Mouse (Mus musculus): ENCODE results near the gene Palm. TPM values are rescaled to one million over a fixed set of nuclear protein-coding genes. Genes with fewer than 3 reads are reported as not detected.

Palm gene
- total RNA-seq, 2 experiments from 2014 or later, result 69.6 to 80.2 TPM

DNA sequence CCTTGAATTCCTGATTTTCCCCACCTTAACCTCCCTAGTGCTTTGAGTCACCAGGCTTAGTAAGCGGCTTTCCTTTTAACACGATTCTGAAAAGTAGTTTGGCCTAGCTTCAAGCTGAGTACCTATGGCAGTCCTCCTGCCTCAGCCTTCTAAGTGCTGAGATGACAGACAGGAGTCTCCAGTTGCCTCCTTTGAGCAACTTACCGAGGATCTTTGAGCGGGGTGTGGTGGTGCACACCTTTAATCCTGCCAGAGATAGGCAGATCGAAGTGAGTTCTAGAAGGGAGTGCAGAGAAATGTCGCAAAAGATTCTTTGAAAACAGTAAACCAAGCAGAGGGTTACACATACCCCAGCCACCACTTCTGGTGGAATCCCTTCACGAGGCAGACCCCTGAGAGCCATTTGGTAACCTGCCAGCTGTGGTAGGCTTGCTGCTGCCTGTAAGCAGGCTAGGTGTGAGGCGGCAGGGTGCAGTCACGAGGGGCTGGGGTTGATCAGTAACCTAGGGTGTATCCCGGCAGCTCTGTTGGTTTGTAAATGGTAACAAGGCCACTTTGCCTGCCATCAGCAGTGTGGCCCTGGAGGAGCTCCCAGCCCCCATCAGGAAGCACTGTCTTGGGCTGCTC, 62.3 kb downstream of the Palm start:
- peak; percentile 61 for DNase-seq

DNA sequence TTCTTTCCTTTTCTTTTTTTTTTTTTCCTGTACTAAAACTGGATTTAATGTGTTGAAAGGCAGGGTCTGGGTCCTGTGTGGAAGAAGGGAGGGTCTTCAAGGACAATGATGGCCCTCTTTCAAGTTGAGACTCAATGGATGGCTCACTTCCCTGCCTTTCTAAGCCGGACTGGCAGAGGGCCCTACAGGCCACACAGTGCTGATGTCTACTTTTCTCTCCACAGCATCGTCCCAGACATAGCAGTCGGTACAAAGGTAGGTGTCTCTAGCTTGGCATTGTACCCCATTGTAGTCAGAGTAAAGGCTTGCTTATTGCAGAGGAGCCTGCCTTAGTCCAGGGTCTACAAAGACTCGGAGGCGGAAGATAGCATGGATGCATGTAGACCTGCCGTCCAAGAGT, 62.9 kb downstream of the Palm start:
- no peak for DNase-seq

DNA sequence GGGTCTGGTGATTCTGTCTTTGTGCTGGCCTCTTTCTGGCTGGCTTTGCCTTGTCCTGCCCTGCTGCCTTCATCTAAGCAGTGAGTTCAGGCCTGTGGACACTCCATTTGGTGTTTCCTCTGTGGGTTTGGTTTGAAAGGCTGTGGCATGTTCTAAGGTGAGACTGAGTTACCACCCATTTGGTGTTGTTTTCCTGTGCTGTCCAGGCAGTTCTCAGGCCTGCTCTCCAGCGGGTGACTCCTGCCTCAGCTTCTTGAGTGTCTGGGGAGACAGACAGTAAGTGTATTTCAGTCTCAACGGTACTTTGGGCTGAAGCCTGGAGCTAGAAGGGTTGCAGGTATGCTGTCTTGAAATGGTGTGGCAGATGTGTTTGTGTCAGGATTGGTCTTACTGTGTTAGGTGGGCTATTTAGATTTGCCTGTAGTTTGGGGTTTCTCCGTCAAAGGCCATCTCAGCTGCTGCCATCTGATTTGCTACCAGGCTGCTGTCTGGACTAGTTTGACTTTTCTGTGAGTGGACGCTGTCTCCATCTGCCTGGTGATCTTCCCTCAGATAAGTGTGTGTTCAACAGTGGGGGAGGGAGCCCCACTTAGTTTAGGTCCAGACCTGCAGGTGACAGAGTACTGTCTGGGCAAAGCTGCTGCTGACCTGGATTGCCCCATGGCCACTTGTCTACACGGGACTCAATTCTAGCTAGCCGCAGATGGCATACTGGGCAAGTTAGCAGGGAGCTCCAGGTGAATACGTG, 63.5 kb downstream of the Palm start:
- DNase-seq, result no peak

DNA sequence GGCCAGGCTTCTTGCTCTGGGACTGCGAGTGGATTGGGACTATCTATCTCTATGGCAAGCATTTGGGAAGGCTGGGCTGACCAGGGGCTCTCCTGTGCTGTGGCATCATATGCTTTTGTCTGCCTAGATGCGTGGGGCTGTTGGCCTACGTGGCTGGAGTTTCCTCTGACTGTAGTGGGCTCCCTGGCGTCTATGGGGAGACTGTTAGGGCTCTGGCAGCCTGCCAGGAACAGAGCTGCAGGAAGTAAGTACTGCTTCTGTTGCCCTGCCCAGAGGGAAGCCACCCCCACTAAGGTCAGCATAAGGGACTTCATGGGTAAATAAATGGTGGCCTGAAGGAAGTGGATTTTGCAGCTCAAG, 64.1 kb downstream of the Palm start:
- DNase-seq, result peak; percentile 78

DNA sequence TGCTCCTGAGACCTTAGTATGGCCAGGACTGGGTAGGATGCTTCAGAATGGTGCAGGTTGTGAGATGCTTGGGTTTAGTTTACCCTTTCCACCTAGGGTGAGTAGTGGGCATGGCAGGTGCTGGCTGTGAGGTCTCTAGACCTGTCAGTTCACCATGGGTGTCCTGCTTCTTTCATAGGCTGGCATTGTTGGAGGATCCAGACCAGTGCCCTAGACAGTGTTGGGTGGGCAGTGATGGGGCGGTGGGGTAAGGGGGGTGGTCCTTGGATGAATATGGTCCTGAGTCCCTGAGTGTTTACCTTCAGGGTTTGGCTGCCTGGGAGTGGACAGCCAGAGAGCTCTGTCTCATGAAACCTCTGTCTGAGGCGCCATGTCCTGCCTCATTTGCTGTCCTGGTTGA, 64.5 kb downstream of the Palm start:
- no peak for DNase-seq

DNA sequence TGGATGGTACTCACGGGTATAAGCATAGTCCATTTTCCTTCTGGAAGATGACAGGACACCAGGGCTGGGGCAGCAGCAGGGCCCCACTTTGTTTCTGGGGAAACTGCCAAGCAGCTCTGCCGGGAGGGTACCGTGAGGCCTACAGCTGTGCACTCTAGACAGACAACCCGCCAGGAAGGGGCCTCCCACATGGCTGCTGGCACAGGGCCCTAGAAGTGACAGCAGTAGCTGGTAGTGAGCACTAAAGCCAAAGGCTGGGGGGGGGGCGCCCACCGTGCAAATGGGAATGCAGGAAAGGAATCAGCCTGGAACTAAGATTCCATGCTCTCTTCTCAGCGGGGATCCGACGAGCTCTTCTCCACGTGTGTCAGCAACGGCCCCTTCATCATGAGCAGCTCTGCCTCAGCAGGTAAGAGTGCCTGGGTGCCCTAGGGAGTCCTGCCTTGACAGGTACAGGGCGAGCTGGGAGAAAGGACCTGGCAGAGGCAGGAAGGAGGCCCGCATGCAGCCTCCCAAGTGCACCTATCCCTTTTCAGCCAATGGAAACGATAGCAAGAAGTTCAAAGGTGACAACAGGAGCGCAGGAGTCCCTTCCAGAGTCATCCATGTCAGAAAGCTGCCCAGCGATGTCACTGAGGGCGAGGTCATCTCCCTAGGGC, 65.2 kb downstream of the Palm start:
- DNase-seq, result peak; percentile 78

DNA sequence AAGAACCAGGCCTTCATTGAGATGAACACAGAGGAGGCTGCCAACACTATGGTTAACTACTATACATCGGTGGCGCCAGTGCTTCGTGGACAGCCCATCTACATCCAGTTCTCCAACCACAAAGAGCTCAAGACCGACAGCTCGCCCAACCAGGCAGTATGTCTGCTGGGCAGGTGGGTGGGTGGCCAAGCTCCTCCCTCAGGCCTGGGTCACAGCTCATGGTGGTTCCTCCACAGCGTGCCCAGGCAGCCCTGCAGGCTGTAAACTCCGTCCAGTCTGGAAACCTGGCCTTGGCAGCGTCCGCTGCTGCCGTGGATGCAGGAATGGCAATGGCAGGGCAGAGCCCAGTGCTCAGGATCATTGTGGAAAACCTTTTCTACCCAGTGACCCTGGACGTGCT, 65.7 kb downstream of the Palm start:
- no peak for DNase-seq

DNA sequence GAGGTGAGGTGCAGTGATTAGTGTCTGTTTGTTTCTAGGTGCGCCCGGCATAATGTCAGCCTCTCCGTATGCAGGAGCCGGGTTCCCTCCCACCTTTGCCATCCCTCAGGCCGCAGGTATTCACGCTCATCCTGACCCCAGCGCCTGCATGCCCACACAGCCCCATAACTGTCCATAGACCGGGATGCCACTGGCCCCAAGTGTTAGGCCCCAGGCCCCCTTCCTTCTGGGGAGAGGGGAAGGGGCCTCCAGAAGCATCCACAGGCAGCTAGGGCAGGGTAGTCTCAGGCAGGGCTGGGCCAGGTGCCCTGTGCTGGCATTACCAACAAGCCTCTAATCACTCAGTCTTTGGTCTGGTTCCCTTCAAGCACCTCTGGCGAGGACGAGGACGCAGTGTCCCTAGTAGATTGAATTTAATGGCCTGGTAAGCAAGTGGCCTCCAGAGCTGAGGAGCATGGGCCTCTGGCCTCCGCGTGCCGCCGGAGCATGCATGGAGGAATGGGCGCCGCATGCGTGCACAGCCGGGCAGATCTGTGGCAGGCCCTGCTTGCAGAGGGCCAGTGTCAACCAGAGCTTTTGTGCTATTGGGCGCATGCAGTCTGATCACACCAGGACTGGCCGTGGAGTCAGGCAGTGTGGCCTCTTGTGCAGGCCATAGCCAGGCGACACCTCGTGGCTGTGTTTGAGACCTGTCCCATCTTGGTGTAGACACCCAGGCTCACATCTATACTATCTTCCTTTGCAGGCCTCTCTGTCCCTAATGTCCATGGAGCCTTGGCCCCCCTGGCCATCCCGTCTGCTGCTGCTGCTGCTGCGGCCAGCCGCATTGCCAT, 66.9 kb downstream of the Palm start:
- no peak for DNase-seq

DNA sequence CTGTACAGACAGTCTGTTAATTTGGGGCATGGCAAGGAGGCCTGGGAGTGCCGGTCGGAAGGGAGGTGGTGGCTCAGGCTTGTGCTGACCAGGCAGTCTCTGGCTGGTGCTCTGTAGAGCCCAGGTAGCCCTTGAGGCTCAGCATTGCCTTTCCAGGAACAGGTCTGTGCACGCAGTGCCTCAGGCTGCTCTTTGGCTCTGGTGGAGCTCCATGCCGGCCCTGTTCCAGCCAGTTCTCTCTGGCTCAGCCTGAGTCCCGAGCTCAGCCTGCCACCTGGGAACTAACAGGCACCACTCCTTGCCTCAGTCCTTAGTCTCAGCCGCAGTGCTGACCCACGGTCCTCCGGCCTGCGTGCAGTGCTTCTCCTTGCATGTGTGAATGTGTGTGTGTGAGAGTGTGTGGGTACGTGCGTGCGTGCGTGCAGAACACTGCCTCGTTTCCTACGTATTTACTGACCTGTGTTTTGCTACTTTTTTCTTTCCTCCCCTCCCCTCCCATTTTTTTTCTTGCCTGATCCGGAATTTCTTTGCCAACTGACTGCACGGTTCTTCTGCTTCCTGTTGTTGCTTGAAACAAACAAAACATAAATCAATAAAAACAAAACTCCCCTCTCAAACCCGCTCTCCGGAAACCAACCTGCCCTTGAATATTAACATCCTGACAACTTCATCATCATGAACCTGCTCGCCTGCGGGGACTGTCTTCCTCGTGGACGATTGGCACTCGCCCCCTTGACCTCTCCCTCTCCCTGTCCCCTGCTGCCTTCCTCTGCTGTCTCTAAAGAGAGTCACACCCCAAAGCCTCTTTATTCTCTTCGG, 68.1 kb downstream of the Palm start:
- DNase-seq, result peak; percentile 45

DNA sequence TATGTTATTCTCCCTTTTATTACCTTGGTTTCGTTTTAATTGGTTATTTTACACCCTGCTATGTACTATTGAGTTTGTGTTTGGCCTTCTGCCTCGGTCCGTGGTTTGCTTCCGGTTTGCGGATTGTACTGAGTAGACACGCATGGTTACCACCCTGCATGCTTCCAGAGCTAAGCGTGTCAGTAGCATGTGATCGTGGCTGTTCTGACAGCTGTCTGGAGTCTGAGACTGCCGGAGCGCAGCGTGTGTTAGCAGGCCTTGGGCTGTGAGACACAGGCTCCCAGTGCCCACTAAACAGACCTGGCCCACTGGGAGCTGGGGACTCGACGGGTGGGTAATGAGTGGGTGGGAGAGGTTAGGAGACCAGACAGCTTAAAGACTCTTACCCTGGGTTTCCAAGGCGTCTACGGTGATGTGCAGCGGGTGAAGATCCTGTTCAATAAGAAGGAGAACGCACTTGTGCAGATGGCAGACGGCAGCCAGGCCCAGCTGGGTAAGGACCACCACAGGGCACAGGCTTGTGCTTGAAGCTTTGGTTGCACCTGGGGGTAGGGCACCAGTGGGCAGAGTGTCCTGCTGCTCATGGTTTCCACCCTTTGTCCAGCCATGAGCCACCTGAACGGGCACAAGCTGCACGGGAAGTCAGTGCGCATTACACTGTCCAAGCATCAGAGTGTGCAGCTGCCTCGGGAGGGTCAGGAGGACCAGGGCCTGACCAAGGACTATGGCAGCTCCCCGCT, 68.8 kb downstream of the Palm start:
- no peak for DNase-seq

DNA sequence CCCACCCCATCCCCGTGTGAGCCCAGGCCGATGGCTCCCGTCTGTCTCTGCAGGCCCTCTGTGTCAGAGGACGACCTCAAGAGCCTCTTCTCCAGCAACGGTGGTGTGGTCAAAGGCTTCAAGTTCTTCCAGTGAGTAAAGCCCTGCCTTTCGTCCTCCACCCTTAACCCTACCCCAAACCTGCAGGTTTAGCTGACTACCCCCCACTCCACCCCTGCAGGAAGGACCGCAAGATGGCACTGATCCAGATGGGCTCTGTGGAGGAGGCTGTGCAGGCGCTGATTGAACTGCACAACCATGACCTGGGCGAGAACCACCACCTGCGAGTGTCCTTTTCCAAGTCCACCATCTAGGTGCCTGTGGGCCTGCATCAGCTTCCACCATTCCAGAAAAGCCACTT, 69.6 kb downstream of the Palm start:
- DNase-seq, result no peak

DNA sequence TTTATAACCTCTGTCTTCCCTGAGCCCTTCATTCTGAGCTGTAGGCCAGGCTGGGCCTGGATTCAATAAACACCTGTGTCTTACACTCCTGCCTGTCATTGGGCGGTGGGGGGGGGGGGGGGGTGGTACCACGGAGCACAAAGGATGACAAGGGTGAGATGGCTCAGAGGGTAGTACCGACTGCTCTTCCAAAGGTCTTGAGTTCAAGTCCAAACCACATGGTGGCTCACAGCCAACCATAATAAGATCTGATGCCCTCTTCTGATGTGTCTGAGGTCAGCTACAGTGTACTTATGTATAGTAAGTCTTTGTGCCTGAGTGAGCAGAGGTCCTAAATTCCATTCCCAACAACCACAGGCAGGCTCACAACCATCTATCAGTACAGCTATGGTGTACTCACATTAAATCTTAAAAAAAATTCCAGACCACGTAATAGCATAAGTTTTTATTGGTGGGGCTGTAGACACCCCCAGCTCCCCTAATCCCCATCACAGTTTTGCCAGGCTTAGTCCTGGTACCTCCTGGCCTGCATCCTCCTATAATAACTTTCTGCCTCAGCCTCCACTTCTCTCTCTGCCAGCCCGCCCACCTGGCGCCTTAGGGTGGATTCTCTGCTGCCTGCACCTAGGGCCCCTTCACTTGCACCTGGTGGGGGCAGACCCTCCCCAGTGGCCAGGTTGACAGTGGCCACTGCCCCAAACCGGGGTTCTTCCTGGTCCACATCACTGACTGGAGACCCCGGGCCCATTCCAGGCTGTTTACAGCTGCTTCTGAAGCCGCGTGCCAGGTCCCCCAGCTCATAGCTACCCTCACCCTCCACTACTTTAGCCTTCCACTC, 71.2 kb downstream of the Palm start:
- DNase-seq, result no peak

DNA sequence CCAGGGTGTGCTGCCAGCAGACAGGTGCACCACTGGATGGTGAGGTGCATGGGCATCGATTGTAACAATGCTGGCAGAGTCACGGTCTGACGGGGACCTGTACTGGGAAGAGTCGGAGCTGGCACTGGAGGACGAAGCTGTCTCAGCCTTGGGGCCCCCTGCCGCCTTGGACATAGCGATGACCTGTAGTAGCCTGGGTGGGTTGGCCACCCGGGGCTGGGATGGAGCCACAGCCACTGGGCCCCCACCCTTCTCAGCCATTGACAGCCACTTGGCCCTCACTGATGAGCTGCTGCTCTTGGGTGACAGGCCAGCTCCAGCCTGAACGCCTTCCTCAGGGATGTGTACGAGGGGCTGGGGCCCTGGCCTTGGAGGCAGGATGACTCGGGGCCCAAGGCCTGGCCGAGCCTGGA, 71.8 kb downstream of the Palm start:
- DNase-seq, result no peak

DNA sequence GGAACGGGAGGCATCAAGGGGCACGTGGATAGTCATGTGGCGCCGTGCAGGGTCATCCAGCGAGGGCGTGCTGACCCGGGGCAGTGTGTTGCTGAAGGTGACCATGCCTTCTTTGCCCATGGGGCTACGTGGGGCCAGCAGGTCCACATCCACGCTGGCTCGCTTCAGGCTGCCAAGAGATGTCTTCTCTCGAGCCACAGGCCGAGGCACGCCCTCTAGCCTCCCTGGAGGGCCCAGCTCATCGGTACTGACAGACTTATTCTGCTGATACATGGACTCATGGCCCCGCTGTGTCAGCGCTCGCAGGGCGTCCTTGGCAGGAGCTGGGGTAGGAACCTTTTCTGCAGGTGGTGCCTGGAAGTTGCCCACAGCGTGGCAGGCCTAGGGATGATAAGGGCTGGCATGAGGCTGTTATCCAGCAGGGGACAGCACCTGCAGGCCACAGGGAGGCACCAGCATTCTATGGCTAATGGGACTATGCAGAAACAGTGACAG, 72.5 kb downstream of the Palm start:
- DNase-seq, result peak; percentile 51

DNA sequence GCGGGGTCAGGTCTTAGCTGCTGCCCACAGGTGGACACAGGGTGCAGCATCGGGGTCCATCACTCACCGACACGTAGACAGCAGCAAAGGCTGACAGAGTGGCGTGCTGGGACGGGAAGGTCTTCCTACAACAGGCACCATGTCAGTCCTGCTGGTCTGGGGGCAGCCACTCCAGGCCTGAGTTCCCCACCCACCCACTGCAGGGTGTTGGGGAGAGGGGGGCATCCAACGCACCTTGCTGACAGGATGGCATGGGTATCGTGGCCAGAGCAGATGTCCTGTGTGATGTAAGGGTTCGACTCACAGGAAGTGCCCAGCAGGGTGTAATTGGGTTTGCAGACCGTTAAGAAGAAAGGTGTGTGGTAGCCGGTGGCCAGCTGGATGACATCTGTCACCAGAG, 73.2 kb downstream of the Palm start:
- no peak for DNase-seq

Small RNA genes within 50 kb of the gene (microRNA-seq; reads per million reads assigned to microRNA genes)
- gene Mir6910, result not detected

Other genes starting within 250 kb of the Palm start
- gene Mier2, start 238.4 kb upstream of the Palm start, total RNA-seq (2021), result 10 to 100 TPM; 27.3 to 31.8 TPM
- not detected for gene Theg, start 206.2 kb upstream of the Palm start, total RNA-seq (2021)
- under 1 TPM; 0.21 TPM for gene C2cd4c, start 179.5 kb upstream of the Palm start, total RNA-seq (2021)
- 1 to 10 TPM; 5.6 to 8.4 TPM for gene Shc2, start 155.7 kb upstream of the Palm start, total RNA-seq (2021)
- gene Odf3l2, start 147.8 kb upstream of the Palm start, total RNA-seq (2021), result not detected
- 1 to 10 TPM; 3.1 to 4.0 TPM for gene Madcam1, start 129.0 kb upstream of the Palm start, total RNA-seq (2021)
- 10 to 100 TPM; 26.2 to 27.0 TPM for gene Tpgs1, start 124.2 kb upstream of the Palm start, total RNA-seq (2021)
- gene Cdc34, start 111.4 kb upstream of the Palm start, total RNA-seq (2021), result 10 to 100 TPM; 90.2 to 96.7 TPM
- 1 to 10 TPM; 1.0 to 1.5 TPM for gene Gzmm, start 104.6 kb upstream of the Palm start, total RNA-seq (2021)
- gene Bsg, start 89.1 kb upstream of the Palm start, total RNA-seq (2021), result 100 to 1,000 TPM; 662 to 732 TPM
- gene Hcn2, start 76.9 kb upstream of the Palm start, total RNA-seq (2021), result 1 to 10 TPM; 7.2 to 8.7 TPM
- gene Polrmt, start 47.0 kb upstream of the Palm start, total RNA-seq (2021), result 10 to 100 TPM; 60.1 to 69.8 TPM
- not detected for gene Fgf22, start 38.5 kb upstream of the Palm start, total RNA-seq (2021)
- gene Rnf126, start 26.6 kb upstream of the Palm start, total RNA-seq (2021), result 10 to 100 TPM; 50.8 to 55.1 TPM
- 1 to 10 TPM; 5.5 to 5.7 TPM for gene Fstl3, start 16.3 kb upstream of the Palm start, total RNA-seq (2021)
- under 1 TPM; 0.09 to 0.21 TPM for gene Prss57, start 2.6 kb upstream of the Palm start, total RNA-seq (2021)
- gene Misp, start 27.4 kb downstream of the Palm start, total RNA-seq (2021), result under 1 TPM in 1 of 2 experiments, not detected in 1; 0.27 TPM
- 100 to 1,000 TPM; 267 to 270 TPM for gene Ptbp1, start 60.9 kb downstream of the Palm start, total RNA-seq (2021)
- 1 to 10 TPM; 1.5 to 2.8 TPM for gene Prtn3, start 80.9 kb downstream of the Palm start, total RNA-seq (2021)
- gene Plppr3, start 81.1 kb downstream of the Palm start, total RNA-seq (2021), result 1 to 10 TPM; 3.4 to 4.3 TPM
- 1 to 10 TPM; 2.1 to 2.3 TPM for gene Elane, start 92.7 kb downstream of the Palm start, total RNA-seq (2021)
- gene Cfd, start 97.3 kb downstream of the Palm start, total RNA-seq (2021), result 100 to 1,000 TPM; 316 to 348 TPM
- gene Med16, start 115.4 kb downstream of the Palm start, total RNA-seq (2021), result 10 to 100 TPM; 48.1 to 50.8 TPM
- gene Gm26602, start 117.3 kb downstream of the Palm start, total RNA-seq (2021), result not detected
- gene Kiss1r, start 123.4 kb downstream of the Palm start, total RNA-seq (2021), result 1 to 10 TPM in 1 of 2 experiments, under 1 TPM in 1; 0.69 to 1.8 TPM
- gene R3hdm4, start 127.6 kb downstream of the Palm start, total RNA-seq (2021), result 10 to 100 TPM; 78.9 to 93.6 TPM
- gene Arid3a, start 133.5 kb downstream of the Palm start, total RNA-seq (2021), result 1 to 10 TPM; 6.3 to 8.1 TPM
- 10 to 100 TPM; 32.4 to 34.9 TPM for gene Wdr18, start 166.6 kb downstream of the Palm start, total RNA-seq (2021)
- gene Grin3b, start 177.1 kb downstream of the Palm start, total RNA-seq (2021), result under 1 TPM; 0.27 to 0.36 TPM
- gene Tmem259, start 190.8 kb downstream of the Palm start, total RNA-seq (2021), result 100 to 1,000 TPM; 143 to 146 TPM
- 10 to 100 TPM; 46.8 to 57.8 TPM for gene Cnn2, start 195.0 kb downstream of the Palm start, total RNA-seq (2021)
- 10 to 100 TPM; 16.0 to 19.8 TPM for gene Abca7, start 202.9 kb downstream of the Palm start, total RNA-seq (2021)
- 10 to 100 TPM; 11.9 to 12.7 TPM for gene Arhgap45, start 223.1 kb downstream of the Palm start, total RNA-seq (2021)
- 100 to 1,000 TPM in 1 of 2 experiments, 10 to 100 TPM in 1; 96.5 to 102 TPM for gene Polr2e, start 246.2 kb downstream of the Palm start, total RNA-seq (2021)